Mouse (Mus musculus): ENCODE measurements around the gene Agtrap. TPM values are rescaled to one million over a fixed set of nuclear protein-coding genes. Genes with fewer than 3 reads are reported as not detected.

Agtrap gene
- polyA plus RNA-seq, 1 experiment from 2014 or later: 10.4 TPM

GRCm38 (mm10) chr4:148087091-148087906 lies 532 bp downstream of the Agtrap start:
- 5% methylated on average over 23 of the region's 30 CpGs for WGBS (ENCODE audit: insufficient replicate concordance)
- ATAC-seq: peak; percentile 54
- Histone ChIP-seq H3K9me3 (ENCODE audit: low read length) (no peaks in the 10 kb centered on the region), H3K9ac (replicated peaks) (peak overlapping the region; percentile 75), H3K27me3 (ENCODE audit: insufficient read depth, low read length) (no peaks in the 10 kb centered on the region), H3K4me1 (ENCODE audit: insufficient read depth) (peaks cover 46% of the 10 kb centered on the region), H3K36me3 (replicated peaks; ENCODE audit: insufficient read depth, low read length) (no peaks in the 10 kb centered on the region), H3K4me2 (ENCODE audit: low read depth, low read length) (peak overlapping the region; percentile 77), H3K27ac (ENCODE audit: low read depth) (peak overlapping the region; percentile 81), H3K4me3 (ENCODE audit: low read depth, low read length) (peak overlapping the region; percentile 73)
- DNase-seq: no peak
- TF ChIP-seq CTCF (IDR thresholded peaks at IDR 0.05; ENCODE audit: low read depth) (no peak), EP300 (IDR thresholded peaks at IDR 0.05; ENCODE audit: low read depth) (no peak)

GRCm38 (mm10) chr4:148085907-148086305 lies 1.9 kb downstream of the Agtrap start:
- TF ChIP-seq EP300 (IDR thresholded peaks at IDR 0.05; ENCODE audit: low read depth) (no peak), CTCF (IDR thresholded peaks at IDR 0.05; ENCODE audit: low read depth) (no peak)
- ATAC-seq: no peak
- no peaks in the 10 kb centered on the region for H3K9me3 ChIP-seq (ENCODE audit: low read length)
- peaks cover 48% of the 10 kb centered on the region for H3K4me1 ChIP-seq (ENCODE audit: insufficient read depth)
- no peak for DNase-seq
- H3K36me3 ChIP-seq (replicated peaks; ENCODE audit: insufficient read depth, low read length): peaks cover 9% of the 10 kb centered on the region
- H3K27me3 ChIP-seq (ENCODE audit: insufficient read depth, low read length): no peaks in the 10 kb centered on the region
- H3K27ac ChIP-seq (ENCODE audit: low read depth): no peak overlapping the region
- whole genome bisulfite sequencing (ENCODE audit: insufficient replicate concordance): 62% methylated on average over 3 of the region's 3 CpGs
- no peak overlapping the region for H3K4me3 ChIP-seq (ENCODE audit: low read depth, low read length)
- peak overlapping the region; percentile 77 for H3K4me2 ChIP-seq (ENCODE audit: low read depth, low read length)
- H3K9ac ChIP-seq (replicated peaks): no peak overlapping the region

DNA sequence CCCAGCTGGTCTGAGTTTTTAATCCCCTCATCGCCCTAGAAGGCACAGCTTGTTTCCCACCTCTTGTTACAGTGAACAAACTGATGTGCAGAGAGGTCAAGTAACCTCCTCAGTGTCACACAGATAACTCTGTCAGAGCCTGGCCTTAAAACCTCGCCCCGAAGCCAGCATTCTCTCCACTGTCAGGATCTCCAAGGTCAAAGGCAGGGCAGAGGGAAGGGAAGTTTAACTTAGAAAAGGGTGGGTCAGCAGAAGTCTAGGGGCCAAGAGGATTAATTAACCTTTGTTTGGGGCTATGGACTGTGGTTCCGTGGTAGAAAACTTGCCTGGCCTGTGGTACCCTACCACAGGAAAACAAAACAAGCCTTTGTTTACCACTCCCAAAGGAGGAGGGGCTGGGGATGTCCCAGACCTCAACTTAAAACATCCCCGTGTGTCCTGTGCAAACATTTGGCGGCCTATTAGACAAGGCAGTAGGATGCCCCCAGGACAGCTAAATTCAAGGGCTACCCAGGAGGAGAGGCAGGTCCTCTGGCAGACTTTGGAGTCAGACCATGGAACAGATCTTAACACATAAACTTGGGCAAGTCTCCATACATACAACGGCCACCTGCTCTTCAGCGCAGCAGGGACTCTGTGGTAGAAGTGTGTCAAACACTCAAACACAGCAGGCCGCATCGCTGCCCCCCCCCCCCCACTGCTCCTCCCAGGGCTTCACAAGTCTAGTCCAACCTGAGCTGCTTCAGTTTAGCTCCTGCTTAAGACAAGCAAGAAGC lies 2.5 kb downstream of the Agtrap start:
- Histone ChIP-seq H3K27me3 (ENCODE audit: insufficient read depth, low read length) (no peaks in the 10 kb centered on the region), H3K27ac (ENCODE audit: low read depth) (no peak overlapping the region), H3K4me2 (ENCODE audit: low read depth, low read length) (peak overlapping the region; percentile 77; the same call in 1 of the 2 replicates), H3K4me1 (ENCODE audit: insufficient read depth) (peaks cover 48% of the 10 kb centered on the region), H3K9me3 (ENCODE audit: low read length) (no peaks in the 10 kb centered on the region), H3K36me3 (replicated peaks; ENCODE audit: insufficient read depth, low read length) (peaks cover 11% of the 10 kb centered on the region), H3K9ac (replicated peaks) (no peak overlapping the region), H3K4me3 (ENCODE audit: low read depth, low read length) (no peak overlapping the region)
- WGBS (ENCODE audit: insufficient replicate concordance): 54% methylated on average over 10 of the region's 10 CpGs
- DNase-seq (no peak), ATAC-seq (no peak)
- no peak for TF ChIP-seq CTCF (IDR thresholded peaks at IDR 0.05; ENCODE audit: low read depth)
- no peak for TF ChIP-seq EP300 (IDR thresholded peaks at IDR 0.05; ENCODE audit: low read depth)

GRCm38 (mm10) chr4:148084261-148084714 lies 3.5 kb downstream of the Agtrap start:
- 25% methylated on average over 7 of the region's 8 CpGs for WGBS (ENCODE audit: insufficient replicate concordance)
- Histone ChIP-seq H3K27ac (ENCODE audit: low read depth) (peak overlapping the region; percentile 66), H3K27me3 (ENCODE audit: insufficient read depth, low read length) (no peaks in the 10 kb centered on the region), H3K9ac (replicated peaks) (no peak overlapping the region), H3K36me3 (replicated peaks; ENCODE audit: insufficient read depth, low read length) (peaks cover 20% of the 10 kb centered on the region), H3K4me1 (ENCODE audit: insufficient read depth) (peaks cover 48% of the 10 kb centered on the region), H3K9me3 (ENCODE audit: low read length) (no peaks in the 10 kb centered on the region), H3K4me2 (ENCODE audit: low read depth, low read length) (peak overlapping the region; percentile 49), H3K4me3 (ENCODE audit: low read depth, low read length) (no peak overlapping the region)
- ATAC-seq (peak; percentile 37), DNase-seq (peak; percentile 69)
- TF ChIP-seq CTCF (IDR thresholded peaks at IDR 0.05; ENCODE audit: low read depth) (no peak), EP300 (IDR thresholded peaks at IDR 0.05; ENCODE audit: low read depth) (0 out of 2 replicates have a peak, but pooled peaks have one; percentile 13)

DNA sequence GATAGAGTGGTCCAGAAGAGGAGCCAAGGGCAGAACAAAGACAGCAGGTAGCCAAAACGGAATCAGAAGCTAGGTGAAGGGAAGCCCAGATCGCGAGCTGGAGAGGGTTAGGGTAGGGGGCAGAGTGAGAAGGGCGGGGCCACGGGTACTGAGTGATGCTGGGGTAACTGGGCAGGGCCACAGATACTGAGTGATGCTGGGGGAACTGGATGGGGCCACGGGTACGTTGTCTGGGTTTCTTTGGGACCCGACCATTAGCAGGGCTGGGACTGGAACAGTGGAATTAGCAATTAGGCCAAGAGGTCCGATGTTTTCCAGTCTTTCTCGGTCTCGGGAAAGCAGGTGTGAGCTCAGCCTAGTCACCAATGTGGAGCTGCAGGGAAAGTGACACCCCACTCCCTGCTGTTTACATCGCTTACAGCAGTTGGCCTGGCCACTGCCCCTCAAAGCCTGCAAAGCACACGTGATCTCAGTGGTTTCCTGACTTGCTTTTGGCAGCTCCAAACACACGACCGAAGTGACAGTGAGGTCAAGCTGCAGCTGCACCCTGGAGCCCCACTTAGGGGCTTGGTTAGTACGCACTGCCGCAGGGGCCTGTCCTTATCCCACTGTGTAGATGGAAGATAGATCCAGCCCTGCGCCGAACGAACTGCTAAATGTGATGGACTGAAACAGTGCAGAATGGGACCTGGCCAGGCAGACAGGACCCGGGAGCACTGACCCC lies 4.5 kb downstream of the Agtrap start:
- DNase-seq (no peak), ATAC-seq (no peak)
- peaks cover 20% of the 10 kb centered on the region for H3K36me3 ChIP-seq (replicated peaks; ENCODE audit: insufficient read depth, low read length)
- peak overlapping the region; percentile 49 for H3K4me2 ChIP-seq (ENCODE audit: low read depth, low read length)
- H3K9me3 ChIP-seq (ENCODE audit: low read length): no peaks in the 10 kb centered on the region
- peak overlapping the region; percentile 66 for H3K27ac ChIP-seq (ENCODE audit: low read depth)
- no peak overlapping the region for H3K4me3 ChIP-seq (ENCODE audit: low read depth, low read length)
- peaks cover 48% of the 10 kb centered on the region for H3K4me1 ChIP-seq (ENCODE audit: insufficient read depth)
- WGBS (ENCODE audit: insufficient replicate concordance): 27% methylated on average over 21 of the region's 21 CpGs
- H3K27me3 ChIP-seq (ENCODE audit: insufficient read depth, low read length): no peaks in the 10 kb centered on the region
- H3K9ac ChIP-seq (replicated peaks): 0 out of 2 replicates have a peak overlapping the region, but pooled peaks have one; percentile 30
- TF ChIP-seq EP300 (IDR thresholded peaks at IDR 0.05; ENCODE audit: low read depth) (no peak), CTCF (IDR thresholded peaks at IDR 0.05; ENCODE audit: low read depth) (no peak)
